Mouse (Mus musculus): ENCODE measurements around the gene Shank3.

DNA sequence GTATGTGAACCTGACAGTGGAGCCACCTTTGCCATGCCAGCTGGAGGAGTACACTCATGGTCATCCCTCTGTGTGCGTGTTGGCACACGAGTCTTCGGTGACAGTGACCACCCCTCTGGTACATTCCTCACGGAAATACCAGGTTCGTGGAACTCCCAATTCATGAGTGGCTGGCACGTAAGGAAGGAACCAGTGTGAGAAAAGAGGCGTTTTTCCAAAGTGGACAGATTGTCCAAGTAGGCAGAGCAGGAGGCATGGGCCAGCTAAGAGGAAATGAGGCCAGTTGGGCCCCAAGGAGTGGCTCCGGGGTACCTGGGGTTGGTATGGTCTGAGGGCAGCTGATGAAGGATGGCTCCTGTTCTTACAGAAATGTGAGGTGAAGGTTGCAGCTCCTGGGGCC lies 26.0 kb downstream of the Shank3 start:
- TF ChIP-seq POLR2A (IDR thresholded peaks at IDR 0.05; ENCODE audit: insufficient read depth, low read length) (no peak), CTCF (IDR thresholded peaks at IDR 0.05; ENCODE audit: low read depth, low read length) (no peak), EP300 (IDR thresholded peaks at IDR 0.05; ENCODE audit: insufficient read depth, low read depth, low read length) (no peak)

Measured in ES-Bruce4 (cell line).